Mouse (Mus musculus) kidney, adult 2 months (tissue): ENCODE data around the gene Utrn. TPM values are rescaled to one million over a fixed set of nuclear protein-coding genes. Genes with fewer than 3 reads are reported as not detected.

Experiments used
- DNase-seq: peaks from one replicate; pipeline ENCODE4 v3.0.0; 2021
- H3K27ac ChIP-seq: fragments of 200-500 bp; 2 replicates; pipeline ENCODE4 v1.5.1; 2012; ENCODE audit warnings: low read depth, low read length, control low read depth, inconsistent platforms; ENCODE audit not compliant: insufficient read depth
- H3K27me3 ChIP-seq: fragments of 200-500 bp; replicated peaks from 2 replicates; pipeline ENCODE4 v1.6.1; 2012; ENCODE audit warnings: mild to moderate bottlenecking, moderate library complexity, low read length, inconsistent platforms; ENCODE audit not compliant: control insufficient read depth, insufficient read depth
- H3K36me3 ChIP-seq: fragments of 200-500 bp; 2 replicates; pipeline ENCODE4 v1.6.1; 2012; ENCODE audit warnings: mild to moderate bottlenecking, moderate library complexity, low read length, inconsistent platforms; ENCODE audit not compliant: control insufficient read depth, insufficient read depth
- H3K4me1 ChIP-seq: fragments of 200-500 bp; 2 replicates; pipeline ENCODE4 v1.6.1; 2011; ENCODE audit warnings: low read length; ENCODE audit not compliant: control insufficient read depth, insufficient read depth
- H3K4me3 ChIP-seq: fragments of 200-500 bp; 2 replicates; pipeline ENCODE4 v1.5.1; 2011; ENCODE audit warnings: mild to moderate bottlenecking, low read depth, low read length, control low read depth; ENCODE audit not compliant: insufficient read depth
- CTCF ChIP-seq: fragments of 200-500 bp; conservative IDR thresholded peaks from 2 replicates; pipeline ENCODE4 v1.5.1; 2011; ENCODE audit warnings: low read depth, mild to moderate bottlenecking, control low read depth, low read length, moderate library complexity, mixed read lengths; ENCODE audit not compliant: insufficient read depth, insufficient read length
- POLR2A ChIP-seq: fragments of 200-500 bp; IDR thresholded peaks from one replicate; pipeline ENCODE4 v1.6.1; 2011; ENCODE audit warnings: low read depth, low read length, control low read depth
- WGBS: fragments of 180-500 bp; shearing (Covaris S2); methylation state at CpG from one replicate; pipeline ENCODE4 v1.1.7; 2018; 5-methylcytosine and 5-hydroxymethylcytosine counted together
- polyA plus RNA-seq: library from polyadenylated mRNA; depleted of rRNA; stranded (reverse); fragments of >200 nt; gene quantifications from 2 replicates; pipeline ENCODE4 v1.2.3, GENCODE M21; 2012

Utrn gene
- polyA plus RNA-seq, 1 experiment: 20.8 TPM

DNA sequence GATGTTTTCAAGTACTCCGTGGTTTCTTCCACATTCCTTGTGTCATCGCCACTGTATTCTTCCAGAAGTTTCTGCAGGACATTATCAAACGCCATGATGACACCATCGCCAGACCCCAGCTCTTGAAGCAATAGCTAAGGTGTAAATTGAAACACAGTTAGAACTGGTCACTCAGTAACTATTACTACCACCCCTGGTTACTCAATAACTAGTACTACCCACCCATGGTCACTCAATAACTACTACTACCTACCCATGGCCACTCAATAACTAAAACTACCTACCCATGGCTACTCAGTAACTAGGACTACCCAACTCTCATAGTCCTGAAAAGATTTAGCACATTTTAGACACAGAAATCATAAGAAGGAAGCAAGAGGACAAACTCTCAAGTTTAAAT is 235.2 kb downstream of the Utrn start:
- peak; percentile 67 for DNase-seq
- 57% methylated on average over 4 of the region's 4 CpGs for WGBS

DNA sequence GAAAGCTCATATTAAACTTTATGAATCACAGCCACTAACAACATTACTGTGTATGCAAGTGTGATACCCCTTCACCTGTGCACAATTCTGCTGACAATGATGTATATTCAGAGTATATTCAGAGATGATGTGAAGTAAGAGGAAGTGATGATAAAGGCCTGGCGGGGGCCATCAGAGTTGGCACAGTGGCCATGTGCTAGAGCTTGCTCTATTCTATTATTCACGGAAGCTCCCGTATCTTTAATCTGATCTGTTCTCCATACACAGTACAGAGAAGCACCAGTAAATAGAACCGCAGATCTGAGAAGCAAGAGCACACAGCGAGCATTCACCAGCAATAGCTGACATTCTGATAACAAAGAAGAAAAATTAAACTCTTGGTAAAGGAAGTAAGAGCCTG is 238.2 kb downstream of the Utrn start:
- Histone ChIP-seq H3K4me3 (no peak overlapping the region), H3K4me1 (no peaks in the 10 kb centered on the region; the same call in 1 of the 2 replicates), H3K27me3 (no peaks in the 10 kb centered on the region), H3K27ac (no peak overlapping the region), H3K36me3 (peaks cover 2% of the 10 kb centered on the region)
- WGBS: 89% methylated on average over 5 of the region's 5 CpGs
- no peak for TF ChIP-seq POLR2A
- TF ChIP-seq CTCF: no peak
- no peak for DNase-seq

More for the DNA sequence above, 235.2 kb downstream of the Utrn start:
- Histone ChIP-seq H3K27me3 (no peaks in the 10 kb centered on the region), H3K4me1 (no peaks in the 10 kb centered on the region; the same call in 1 of the 2 replicates), H3K36me3 (peaks cover 2% of the 10 kb centered on the region), H3K27ac (no peak overlapping the region), H3K4me3 (no peak overlapping the region)
- TF ChIP-seq CTCF: no peak
- no peak for TF ChIP-seq POLR2A

DNA sequence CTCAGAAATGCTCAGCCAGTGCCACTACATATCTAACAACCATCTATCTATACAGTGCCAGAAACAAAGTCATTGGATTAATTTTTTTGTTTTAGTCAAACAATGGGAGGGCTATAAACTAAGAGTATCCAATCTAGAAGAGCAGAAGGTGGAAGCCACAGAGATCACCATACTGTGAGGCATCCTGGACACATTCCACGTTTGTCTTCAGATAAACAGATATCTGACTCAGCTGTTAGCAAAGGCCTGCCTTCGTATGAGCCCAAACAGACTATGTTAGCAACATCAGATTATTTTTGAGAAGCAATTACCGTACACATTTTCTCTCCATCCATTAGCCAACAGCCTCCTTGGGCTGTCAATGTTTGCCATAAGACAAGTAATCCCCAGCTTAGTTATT is 250.8 kb downstream of the Utrn start:
- Histone ChIP-seq H3K36me3 (no peaks in the 10 kb centered on the region; the same call in 1 of the 2 replicates), H3K4me3 (no peak overlapping the region), H3K27ac (no peak overlapping the region), H3K4me1 (no peaks in the 10 kb centered on the region), H3K27me3 (no peaks in the 10 kb centered on the region)
- no peak for DNase-seq
- TF ChIP-seq CTCF: no peak
- no peak for TF ChIP-seq POLR2A
- WGBS: 78% methylated on average over 3 of the region's 3 CpGs

DNA sequence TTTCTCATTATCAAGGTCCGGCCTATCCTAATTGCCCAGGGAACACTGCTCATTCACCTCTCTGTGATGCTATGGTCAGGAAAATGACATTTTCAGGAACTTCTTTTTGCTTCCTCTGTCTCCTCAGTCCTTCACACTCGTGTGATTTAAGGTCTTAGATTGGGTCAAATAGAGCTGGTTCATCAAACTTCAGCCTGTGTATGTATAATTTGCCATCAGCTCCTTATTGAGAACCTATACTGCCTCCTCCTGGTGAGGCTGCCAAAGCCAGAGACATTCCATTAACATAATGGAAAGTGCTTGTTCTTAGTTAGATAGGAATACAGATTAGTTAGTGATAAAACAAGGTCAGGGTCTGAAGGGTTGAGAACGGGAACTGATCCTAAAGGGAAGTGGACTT is 253.4 kb downstream of the Utrn start:
- Histone ChIP-seq H3K36me3 (no peaks in the 10 kb centered on the region; the same call in 1 of the 2 replicates), H3K27me3 (no peaks in the 10 kb centered on the region), H3K4me3 (no peak overlapping the region), H3K27ac (no peak overlapping the region), H3K4me1 (no peaks in the 10 kb centered on the region)
- whole genome bisulfite sequencing: 66% methylated on average over 3 of the region's 3 CpGs
- TF ChIP-seq CTCF: no peak
- no peak for TF ChIP-seq POLR2A
- DNase-seq: no peak

DNA sequence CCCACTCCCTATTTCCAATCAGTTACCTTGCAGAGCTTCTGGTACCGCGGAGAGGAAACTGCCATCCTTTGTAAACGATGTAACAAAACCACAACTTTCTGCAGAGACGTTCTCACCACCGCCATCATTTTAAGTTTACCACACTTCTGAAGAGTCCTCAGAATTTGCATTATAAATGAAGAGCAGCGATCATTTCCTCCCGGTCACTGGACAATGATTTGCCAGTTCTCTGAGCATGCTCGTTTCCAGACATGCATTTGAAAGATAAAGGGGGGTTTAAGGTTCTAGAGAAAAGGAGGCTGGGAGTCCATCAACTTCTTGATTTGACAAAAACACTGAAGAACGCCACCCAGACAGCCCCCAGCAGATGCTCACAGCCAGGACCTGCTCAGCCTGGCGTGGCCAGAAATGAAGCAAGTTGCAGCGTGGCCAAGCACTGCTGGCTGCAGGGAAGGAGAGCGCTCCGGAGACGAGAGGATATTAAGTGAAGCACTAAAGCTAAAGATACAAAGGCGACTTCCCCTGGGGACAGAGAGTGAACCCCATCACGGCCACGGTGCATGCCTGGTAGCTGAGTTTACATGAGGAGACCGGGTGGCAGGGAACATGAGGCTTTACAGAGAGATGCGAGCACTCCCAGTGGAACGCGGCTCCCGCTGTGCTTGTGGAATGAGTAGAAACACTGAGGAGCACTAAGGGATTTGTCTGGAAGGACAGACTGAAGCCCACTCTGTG is 254.5 kb downstream of the Utrn start:
- no peak overlapping the region for H3K4me3 ChIP-seq
- no peak for DNase-seq
- no peak overlapping the region for H3K27ac ChIP-seq
- H3K27me3 ChIP-seq: no peaks in the 10 kb centered on the region
- WGBS: 35% methylated on average over 22 of the region's 22 CpGs
- TF ChIP-seq POLR2A (no peak), CTCF (no peak)
- H3K36me3 ChIP-seq: no peaks in the 10 kb centered on the region; the same call in 1 of the 2 replicates
- H3K4me1 ChIP-seq: no peaks in the 10 kb centered on the region

DNA sequence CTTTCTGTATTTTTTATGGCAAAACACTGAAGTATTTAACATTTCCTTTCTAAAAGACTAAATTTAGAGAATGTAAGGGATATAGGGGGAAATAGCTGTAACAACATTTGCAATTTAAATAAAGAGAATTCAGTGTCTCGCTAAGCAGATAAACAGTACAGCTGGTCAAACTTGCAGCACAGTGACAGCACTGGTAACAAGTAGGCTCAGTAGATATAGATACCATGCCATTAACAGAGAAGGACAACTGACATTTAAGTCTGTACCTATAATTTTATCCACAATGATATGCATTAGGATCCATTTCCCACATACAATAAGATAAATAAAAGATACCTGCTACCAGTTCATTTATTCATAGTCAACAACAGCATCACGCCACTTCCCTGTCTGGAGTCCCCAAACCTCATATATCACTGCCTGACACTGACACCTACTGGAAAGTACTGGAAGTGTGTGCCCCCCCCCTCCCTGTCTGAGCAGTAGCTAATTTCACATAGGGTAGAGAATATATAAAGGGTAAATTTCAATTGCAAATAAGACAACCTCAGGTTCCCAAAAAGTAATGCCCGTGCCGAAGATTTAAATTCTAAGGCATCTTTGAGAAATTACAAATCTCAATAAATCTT is 256.8 kb downstream of the Utrn start:
- H3K27me3 ChIP-seq: no peaks in the 10 kb centered on the region
- 37% methylated on average over 4 of the region's 4 CpGs for WGBS
- H3K4me3 ChIP-seq: no peak overlapping the region
- DNase-seq: peak; percentile 21
- H3K27ac ChIP-seq: no peak overlapping the region
- no peaks in the 10 kb centered on the region for H3K4me1 ChIP-seq
- TF ChIP-seq CTCF (peak; percentile 74), POLR2A (no peak)
- H3K36me3 ChIP-seq: no peaks in the 10 kb centered on the region

DNA sequence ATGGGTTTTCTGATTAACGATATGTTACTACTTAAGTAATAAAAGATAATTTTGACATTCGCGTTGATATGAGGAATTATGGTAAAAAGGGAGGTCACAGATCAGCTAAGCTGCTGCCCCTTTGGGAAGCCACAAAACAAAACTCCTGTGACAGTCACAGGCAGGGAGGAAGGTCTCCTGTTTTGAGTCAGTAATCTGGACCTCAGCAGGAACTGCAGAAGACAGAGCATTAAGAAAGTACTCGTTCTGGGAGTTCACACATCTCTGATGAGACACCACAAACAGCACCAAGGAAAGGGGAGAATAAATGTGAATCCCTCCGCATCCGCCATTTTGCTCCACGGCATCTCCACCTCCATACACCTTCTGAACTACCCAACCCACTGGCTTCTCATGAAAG is 259.3 kb downstream of the Utrn start:
- Histone ChIP-seq H3K4me1 (no peaks in the 10 kb centered on the region), H3K4me3 (no peak overlapping the region), H3K36me3 (no peaks in the 10 kb centered on the region), H3K27ac (no peak overlapping the region), H3K27me3 (no peaks in the 10 kb centered on the region)
- TF ChIP-seq POLR2A (no peak), CTCF (no peak)
- no peak for DNase-seq
- WGBS: 80% methylated on average over 7 of the region's 7 CpGs
